Mouse (Mus musculus) right cerebral cortex, adult 18-20 months (tissue): Measurements from ENCODE around the gene L3mbtl4.
"Not testable (repeated sequence)": the region's sequence is repeated elsewhere in the genome, so short reads cannot be mapped to it uniquely, and the experiment has no call there.

Experiments used
- DNase-seq: peaks from one replicate; pipeline ENCODE4 v3.0.0; 2022; ENCODE audit warnings: mixed read lengths

L3mbtl4 gene

DNA sequence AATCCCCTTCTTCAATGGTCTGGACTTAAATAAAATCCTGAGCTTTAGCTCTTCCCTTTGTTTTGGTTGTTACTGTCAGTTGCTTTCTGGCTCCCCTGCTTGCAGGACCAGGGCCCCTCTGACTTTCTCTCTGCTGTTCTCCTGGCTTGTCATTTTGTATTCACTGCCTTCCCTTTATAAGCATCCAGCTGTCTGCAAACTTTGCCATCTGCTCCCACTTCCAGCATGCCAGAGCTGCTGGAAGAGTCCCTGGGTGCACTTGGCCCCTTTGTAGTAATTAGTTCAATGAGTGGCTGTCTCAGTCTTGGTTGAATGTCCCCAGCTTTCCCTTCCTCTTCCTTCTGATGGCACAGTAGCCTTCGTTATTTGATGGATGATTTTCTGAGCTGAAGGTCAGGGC, 132.4 kb downstream of the L3mbtl4 start:
- peak; percentile 6 for DNase-seq

DNA sequence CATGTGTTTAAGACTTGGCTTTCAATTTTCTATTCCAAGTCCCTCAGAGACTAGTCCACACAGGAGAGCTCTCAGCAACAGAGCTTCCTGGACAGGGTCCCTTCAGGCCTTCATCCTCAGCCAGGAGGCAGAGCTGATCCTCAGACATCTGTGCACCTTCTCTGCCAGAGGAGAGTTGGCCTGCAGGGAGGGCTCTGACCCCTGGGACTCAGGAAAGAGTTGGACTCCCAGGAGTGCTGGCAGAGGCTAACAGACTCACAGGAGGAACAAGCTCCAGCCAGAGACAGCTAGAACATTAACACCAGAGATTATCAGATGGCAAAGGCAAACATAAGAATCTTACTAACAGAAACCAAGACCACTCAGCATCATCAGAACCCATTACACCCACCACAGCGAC, 133.5 kb downstream of the L3mbtl4 start:
- DNase-seq, result not testable (repeated sequence)

DNA sequence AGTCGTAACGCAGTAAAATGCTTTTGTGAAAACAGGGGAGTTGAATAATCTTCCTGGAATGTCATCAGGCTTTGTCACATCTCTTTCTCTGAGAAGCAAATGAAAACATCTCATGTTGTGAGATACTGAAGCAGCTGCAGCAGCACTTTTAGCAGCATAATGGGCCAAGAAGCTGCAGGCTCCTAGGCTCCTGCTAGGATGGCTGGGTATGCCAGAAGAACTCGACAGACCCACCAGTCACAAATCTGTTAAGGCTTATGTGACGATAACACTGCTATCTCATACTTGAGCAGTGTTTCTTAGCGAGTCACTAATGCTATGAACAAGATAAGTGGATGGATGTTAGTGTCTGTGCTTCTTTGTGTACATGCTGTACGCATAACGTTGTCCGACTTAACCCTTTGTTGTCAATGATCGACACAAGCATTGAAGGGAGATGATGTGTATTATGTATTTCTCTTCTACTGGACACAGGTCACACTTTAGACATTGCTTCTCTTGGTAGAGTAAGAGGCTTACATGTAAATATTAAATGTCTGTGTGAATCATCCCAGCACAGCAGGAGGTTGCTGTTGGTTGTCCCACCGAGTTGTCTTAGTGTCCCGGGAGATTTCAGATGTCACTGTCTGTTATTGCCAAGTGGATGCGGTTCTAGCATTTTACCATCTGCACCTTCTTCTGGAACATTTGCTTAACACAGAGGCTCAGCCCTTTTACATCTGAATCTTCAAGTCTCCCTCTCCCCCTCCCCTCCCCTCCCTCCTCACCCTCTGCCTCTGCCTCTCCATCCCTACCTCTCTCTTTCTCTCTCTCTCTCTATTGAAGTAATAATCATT, 149.3 kb downstream of the L3mbtl4 start:
- DNase-seq, result peak; percentile 1

DNA sequence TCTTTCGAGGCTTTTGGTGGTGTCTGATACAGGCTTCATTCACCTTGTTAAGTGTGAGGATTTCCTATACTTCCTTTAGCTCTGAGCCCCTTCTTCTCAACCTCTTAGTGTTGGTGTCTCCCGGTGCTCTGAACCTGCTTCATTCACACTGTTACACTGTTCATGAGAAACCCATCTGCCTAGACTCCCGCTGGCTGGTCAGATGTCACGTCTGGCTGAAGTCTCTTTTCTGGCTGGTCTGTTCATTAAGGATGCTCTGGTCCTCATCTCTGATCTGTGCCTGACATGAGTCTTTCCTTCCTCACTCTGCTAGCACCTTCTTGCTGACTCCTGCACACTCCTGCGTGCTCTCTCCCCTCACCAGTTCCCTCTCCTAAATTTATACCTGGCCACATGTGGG, 160.0 kb downstream of the L3mbtl4 start:
- no peak for DNase-seq

DNA sequence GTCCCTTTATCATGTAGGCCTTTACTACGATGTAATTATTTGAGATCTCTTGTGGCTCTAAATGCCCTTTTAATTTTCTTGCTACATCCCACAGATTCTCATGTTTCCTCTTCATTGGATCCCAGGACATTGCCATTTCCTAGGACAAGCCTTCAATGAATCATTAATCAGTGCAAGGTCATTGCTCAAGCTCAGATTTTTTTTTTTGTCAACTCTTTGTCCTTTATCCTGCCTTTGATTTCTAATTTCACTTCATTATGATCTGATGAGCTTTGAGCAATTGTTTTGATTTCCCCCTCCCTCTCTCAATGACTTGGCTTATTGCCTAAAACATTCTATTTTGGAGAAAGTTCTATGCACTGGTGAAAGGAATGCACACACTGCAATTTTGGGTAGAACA, 177.3 kb downstream of the L3mbtl4 start:
- no peak for DNase-seq

DNA sequence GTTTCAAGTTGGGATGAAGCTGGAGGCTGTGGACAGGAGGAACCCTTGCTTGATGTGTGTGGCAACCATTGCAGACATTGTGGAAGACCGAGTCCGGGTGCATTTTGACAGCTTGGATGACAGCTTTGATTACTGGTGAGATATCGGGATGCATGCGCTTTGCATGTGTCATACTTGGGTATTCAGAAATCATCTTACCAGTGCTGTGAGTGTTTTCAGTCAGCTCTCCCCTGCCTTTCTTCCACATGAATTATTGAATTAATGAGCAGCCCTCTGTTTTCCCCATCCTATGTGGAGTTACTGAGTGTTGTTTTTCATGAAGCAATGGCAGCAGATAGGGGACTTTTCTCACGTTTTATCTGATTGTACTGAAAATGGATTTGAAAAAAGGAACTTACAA, 187.9 kb downstream of the L3mbtl4 start:
- no peak for DNase-seq

DNA sequence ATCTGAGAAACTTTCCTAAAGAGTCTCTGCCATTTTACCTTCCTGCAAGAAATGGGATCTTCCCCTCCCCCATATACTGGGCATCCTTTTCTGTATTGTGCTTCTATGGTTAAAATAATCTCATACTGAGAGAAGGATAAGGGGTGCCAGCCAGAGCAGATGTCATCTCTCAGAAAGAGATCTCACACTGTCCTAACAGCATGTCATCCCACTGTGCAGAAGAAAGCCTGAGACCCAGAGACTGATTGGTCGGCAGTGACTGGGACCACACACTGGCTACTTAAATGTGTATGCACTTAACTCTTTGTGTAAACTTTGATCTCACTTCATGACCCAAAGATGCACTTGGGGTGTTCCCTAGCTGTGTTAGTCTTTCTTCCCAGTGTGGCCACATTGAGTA, 193.7 kb downstream of the L3mbtl4 start:
- no peak for DNase-seq

DNA sequence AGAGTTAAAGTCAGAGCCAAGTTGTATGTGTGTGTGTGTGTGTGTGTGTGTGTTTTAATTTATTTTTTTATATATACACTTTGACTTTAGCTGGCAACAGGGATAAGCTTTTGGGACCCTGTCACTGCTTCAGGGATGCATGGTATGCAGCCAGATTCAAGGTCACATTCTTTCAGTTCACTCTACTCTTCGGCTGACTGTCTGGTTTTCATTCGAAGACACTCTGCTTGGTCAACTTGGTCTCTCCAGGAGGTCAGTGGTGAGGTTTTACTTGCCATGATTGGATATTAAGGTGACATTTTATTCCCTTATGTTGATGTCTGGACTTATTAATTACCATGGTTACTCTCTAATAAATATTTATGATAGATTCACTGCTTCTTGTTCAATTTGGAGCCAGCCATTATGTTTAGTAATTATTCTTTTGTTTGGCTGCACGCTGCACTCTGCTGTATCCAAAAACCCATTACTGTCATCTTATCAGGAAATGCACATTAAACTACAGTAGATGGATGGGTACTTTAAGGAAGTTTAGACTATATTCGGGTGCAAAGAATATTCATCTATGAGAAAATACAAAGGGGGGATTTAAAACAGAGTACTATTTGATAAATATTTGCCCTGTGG, 216.6 kb downstream of the L3mbtl4 start:
- no peak for DNase-seq

DNA sequence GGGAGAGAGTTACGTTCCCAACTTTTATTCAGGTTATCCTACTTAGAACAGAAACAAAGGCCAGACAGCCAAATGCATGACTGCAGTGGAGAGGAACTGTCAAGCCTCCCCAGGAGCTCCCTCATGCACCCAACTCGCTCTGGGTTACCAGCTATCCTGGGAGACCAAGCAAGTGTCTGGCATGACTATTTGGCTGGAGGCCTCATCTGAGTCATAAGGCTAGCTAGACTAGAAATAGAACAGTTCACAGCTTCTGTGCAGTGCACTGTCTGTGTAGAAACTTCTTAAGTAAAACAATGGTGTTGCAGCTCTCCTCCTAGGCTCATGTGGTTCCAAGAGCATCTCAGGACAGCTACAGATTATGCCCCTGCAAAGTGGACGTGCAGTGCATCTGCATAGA, 218.6 kb downstream of the L3mbtl4 start:
- DNase-seq, result peak; percentile 49

DNA sequence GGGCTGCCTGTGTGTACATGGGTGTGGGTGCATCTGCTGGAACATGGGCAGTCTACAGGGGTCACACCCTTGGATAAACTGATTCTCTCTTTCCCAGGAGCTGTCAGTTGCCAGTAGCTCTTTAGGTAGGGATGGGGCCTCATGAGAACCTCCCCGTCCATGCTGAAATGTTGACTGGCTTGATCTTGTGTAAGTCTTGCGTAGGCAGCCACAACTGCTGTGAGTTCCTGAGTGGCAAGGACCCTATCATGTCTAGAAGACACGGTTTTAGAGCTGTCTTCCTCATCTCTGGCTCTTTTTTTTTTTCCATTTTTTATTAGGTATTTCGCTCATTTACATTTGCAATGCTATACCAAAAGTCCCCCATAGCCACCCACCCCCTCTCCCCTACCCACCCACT, 229.4 kb downstream of the L3mbtl4 start:
- not testable (repeated sequence) for DNase-seq

DNA sequence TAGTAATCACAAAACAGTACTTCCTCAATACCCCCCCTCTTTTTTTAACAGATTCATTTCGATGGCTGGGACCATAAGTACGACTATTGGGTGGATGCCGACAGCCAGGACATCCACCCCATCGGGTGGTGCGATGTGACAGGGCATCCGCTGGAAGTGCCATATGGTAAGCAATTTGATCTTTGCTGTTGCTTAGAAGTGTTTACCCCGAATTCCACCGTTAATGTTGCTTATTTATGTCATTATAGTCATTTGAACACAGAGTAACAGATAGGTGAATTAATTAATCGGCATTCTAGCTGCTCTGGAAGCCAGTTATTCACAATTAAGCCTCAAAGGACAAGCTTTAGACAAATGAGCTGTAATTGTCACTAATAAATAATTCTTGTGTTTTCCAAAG, 286.1 kb downstream of the L3mbtl4 start:
- no peak for DNase-seq

DNA sequence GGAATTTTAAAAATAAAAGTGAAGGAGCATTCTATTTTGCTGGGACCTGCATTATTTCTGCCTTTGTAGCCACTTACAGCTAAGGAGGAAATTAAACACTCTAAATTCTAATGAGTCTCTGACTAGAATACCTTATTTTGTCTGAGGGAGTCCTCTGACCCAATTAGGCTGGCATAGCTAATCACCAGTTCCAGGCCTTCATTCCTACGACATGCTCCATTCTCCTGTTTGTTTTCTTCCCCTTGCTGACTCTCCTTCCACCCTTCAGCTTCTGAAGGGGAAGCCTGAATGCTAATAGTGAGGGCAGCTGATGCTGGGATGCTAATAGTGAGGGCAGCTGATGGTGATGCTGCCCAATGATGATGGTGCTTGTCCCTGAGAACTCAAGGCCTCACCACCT, 286.7 kb downstream of the L3mbtl4 start:
- no peak for DNase-seq

DNA sequence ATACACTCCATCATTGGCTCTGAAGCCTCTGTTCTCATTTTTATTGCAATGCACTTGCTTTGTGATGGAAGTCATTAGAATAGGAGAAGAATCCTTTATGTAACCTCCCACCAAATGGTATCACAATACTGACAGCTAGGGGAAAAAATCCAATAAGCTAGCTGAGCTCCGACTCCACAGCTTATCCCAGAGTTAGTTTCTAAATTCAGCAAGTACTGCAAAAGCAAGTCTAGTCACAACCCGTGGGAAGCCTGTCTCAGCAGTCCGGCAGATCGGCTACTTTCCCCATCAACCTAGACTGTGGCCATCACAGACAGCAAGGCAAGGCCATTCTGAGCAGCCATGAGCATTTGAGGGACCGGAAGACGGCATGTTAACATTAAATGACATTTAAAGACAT, 298.2 kb downstream of the L3mbtl4 start:
- DNase-seq, result peak; percentile 12

DNA sequence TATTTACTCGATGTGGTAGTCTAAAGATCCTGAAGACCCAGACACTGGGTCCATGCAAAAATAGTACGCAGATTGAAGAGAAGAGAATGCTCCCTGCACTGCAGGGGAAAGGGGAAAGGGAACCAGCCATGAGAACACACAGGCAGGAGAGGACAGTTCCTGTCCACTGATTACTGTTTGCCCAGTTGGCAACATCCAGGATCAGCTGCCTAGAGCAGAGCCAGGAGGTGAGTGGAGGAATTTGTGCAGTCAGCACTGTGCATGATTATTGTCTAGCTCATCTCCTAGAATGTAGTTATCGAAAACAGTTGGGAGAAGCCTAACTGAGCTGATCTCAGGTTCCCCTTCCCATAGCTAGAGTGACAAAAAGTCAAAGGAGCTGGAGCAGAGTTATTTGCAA, 311.6 kb downstream of the L3mbtl4 start:
- no peak for DNase-seq

DNA sequence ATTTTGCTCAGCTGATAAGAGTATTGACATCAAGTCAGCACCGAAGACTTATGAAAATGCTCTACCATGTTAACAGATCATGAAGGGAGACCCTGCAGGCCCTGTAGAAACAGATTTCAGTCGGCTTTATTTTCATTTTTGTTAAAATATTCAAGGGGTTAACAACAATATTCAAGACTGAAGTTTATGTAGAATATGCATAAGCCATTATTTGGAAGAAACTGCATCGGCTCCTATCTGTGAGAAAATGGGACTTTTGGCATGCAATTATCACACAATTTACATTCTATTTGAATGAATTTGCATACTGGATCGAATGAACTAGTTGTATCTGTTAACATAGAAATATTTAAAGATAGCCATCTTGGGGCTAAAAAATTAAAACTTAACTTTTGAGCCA, 318.0 kb downstream of the L3mbtl4 start:
- no peak for DNase-seq

DNA sequence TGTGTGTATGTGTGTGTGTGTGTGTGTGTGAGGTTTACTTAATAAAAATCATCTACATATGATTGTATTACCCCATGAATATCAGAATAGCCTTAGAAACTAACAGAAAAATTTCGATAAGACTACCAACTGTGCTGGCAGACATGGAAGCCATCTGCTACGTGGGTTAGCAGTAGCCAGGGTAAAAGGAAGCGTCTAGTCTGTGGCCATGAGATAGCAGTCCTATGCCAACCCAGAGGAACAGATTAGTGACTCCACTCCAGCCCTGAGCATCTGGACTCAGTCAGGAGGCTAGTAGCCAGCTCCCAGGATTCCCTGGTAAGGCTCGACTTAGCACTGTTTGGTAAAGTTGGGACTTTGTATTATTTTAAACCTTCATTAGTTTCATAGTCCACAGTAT, 329.1 kb downstream of the L3mbtl4 start:
- peak; percentile 5 for DNase-seq

DNA sequence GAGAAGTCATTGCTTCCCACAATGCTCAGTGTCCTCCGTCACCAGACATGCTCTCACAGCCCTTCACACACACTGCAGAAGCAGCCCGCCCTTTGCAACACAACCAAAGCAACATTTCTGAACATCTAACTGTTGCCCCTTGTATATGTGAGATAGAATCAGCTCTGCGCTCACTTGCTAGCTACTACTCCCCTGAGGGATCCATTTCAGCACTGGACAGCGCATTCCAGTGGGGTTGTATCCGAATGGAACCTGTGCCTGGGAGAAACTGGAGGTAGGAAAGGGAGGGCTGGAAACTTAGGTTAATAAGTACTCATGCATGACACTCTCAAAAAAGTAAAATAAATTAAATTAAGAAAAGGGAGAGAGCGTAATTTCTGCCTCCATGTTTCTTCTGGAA, 334.1 kb downstream of the L3mbtl4 start:
- no peak for DNase-seq

DNA sequence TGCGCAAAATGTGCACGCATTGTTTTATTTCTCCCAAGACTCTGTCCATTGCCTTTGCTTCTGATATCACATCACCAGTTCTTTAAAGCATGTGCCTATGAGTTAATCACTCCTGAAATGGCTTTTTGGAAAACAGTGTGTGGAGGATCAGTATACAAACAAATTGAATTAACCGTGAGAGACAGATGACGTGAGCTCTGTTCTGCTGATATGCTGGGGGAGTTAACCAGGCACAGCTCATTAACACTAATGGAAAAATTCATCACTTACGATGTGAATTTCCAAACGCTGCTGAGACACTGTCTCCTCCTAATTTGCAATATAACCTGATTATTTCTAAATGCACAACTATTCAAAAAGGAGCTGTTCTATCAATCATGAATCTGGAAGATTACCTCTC, 337.6 kb downstream of the L3mbtl4 start:
- no peak for DNase-seq

DNA sequence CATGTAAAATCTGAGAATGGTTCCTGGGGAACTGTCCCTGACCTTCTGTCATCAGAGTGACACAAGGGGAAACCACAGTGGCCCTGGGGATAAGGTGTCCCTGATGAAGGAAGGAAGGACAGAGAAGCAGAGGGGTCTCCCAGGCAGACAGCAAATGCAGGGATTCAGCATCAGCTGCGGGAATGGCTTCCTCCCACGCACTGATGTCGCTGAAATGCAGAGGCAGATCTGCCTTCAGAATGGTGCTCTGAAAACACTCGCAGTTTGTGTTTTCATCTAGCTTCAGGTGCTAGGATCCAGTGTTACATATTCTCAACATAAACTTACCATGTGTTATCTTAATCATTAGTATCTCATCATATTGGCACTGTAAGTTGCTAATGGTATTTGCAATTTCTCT, 351.7 kb downstream of the L3mbtl4 start:
- peak; percentile 22 for DNase-seq

DNA sequence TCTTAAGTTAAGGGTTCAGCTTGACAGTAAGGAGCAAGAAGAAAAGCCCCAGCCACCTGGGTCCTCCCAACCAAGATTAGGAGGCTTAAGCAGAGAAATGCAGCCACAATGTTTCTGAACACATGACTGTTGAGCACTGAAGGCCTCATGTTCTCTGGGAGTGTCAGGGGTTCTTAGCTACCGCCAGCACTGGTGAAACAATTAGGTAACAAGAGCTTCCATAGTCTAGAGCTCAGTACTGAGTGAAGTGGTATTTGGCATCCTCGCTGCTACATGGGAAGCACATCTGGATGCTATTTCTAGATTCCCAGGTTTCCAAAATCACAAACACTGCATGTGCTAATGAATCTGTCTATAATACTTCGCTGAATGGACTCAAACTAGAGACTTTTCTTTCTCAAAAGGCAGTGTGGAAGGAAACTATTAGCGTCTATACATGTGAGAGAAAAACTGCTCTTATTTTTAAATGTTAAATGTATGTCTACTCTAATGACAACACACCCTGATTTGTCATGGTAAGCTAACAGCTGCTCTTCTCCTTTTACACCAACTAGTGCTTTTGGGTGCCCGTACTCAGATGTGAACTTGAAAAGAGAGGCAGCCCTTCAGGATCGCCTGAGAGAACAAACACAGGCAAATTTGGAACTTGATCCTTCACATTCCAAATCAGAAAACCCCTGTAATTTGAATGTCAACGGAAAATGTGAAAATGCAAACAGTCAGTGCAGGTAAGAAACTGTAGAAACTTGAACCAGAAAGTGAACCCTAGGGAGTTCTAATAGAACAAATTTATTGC, 356.2 kb downstream of the L3mbtl4 start:
- no peak for DNase-seq

DNA sequence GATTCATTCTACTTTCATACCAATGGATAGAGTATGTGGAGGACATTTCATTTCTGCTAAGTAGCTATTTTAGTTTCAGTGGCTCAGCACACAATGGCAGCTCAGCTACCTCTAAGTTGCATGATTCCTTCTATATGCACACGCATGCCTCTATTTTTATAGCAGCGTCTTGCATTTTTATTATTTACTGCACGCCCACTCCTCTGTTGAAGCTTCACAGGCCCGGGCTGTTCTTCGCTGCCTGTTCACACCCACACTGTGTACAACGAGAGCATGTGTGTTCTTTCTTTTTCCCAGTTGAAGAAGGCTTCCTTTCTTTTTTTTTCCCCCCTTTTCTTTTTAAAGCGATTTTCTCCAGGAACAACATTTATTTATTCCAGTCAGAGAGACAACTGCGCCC, 357.8 kb downstream of the L3mbtl4 start:
- DNase-seq, result peak; percentile 55

DNA sequence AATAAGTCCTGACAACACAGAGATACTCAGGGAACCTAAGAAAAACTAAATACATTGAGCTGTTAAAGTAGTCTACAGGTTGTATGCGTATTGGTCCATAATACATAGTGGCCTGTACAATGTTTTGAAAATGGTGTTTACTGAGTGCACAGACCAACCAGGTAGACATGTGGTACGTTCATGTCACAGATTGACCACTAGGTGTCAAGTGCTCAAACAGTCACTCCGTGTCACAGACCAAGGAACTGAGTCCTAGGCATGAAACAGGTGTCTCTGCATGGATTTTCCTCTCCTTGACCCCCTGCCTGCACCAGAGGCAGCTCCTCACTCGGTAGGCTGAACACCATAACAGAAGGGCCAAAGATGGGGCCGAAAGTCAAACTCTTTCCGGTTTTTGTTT, 366.6 kb downstream of the L3mbtl4 start:
- no peak for DNase-seq

DNA sequence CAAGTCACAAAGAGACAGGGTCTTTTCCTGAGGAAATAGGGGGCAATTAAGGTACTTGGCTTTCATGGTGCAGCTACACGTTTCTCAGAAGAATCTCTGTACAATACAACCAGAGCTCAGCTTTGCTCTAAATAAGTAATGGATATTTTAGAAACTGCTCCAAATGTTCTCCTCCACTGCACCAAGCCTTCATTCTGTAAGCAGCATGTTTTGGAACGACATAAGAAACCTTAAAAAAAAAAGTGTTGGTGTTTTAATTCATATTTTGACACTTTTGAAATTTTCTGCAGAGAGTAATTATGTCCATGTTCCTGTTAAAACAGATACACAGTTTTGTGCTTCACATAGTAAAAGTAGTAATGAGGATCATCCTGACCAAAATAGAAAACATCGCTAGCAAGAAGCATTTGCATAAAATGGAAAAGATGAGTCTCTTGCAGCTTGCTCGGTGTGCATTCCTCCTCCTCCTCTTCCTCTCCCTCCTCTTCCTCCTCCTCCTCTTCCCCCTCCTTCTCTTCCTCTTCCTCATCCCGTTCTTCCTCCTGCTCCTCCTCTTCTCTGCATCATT, 369.0 kb downstream of the L3mbtl4 start:
- DNase-seq, result peak; percentile 15

DNA sequence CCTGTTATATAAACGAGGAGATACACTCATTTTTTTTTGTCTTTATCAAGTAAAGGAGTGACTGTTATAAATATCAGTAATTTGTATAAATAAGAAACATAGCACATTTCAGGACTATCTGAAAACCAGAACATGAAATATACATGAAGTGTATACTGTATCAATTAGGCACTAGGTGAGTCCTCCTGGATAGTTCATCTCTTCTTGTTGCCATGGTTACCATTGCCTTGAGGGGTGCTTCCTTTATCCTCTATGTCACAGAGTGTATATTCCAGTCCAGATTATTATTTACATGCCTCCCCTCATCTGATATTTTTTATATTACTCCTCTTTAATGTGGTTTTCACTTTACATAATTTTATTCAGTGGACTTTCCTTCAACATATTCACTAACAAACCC, 392.9 kb downstream of the L3mbtl4 start:
- DNase-seq, result no peak
